Mouse (Mus musculus): ENCODE results near the gene Fabp7.

The Fabp7 gene

GRCm38 (mm10) chr10:57799486-57799885 is 14.8 kb downstream of the Fabp7 start:
- no peak for DNase-seq (ENCODE audit: low spot score in 2 of 2)

GRCm38 (mm10) chr10:57807754-57808153 is 23.1 kb downstream of the Fabp7 start:
- DNase-seq (ENCODE audit: low spot score in 2 of 2): no peak

GRCm38 (mm10) chr10:57812161-57812856 is 27.6 kb downstream of the Fabp7 start:
- DNase-seq (ENCODE audit: low spot score in 2 of 2): peak; percentile 58 to 70

DNA sequence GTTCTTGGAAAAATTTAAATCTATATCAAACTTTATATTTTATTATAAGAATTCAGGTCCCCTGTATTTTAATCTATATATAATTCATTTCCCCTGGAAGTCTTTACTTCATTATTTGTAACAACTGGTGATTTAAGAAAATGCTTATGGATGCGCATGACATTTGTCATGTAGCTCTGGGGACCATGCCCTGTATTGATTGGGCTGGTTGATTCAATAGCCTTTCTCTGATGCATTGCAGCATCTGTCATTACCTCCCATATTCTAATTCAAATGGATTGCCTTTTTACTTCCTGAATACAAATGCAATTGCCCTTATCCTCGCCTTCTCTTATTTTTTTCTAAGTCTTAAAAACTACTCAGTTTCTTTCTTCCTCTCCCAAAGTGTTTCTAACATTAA is 29.6 kb downstream of the Fabp7 start:
- no peak for DNase-seq (ENCODE audit: low spot score in 2 of 2)

DNA sequence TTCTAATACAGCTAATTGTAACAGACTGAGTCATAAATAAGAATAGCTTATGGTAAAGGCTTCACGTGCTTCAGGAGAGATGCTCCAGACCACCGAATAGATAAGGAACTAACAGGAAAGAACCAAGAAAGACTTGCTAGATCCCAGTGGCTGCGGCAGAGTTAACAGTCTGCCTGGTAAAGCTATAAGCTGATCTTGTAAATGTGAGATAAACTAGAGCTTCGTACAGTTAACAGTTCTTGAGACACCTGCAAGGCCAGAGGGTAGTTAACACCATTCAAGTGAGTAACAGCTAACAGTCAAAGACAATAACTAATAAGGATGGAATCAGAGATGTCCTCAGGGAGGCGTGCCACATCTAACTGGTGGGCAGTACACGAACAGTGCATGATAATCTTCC is 31.2 kb downstream of the Fabp7 start:
- no peak for DNase-seq (ENCODE audit: low spot score in 2 of 2)

DNA sequence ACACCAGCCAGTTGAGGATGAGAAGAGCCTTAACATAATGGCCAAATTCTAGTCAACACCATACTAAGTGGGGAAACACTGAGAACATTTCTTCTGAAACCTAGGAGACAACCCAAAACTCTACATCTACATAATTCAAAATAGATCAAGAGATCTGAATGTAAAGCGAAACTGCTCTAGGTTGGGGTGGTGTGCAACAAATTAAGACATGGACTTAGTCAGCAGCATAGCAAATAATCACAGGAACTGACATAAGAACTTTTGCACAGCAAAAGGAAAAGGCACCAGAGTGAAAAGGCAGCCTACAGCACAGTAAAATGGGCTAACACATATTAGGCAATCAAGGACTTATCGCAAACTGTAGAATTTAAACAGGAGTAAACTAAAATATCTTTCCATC is 34.5 kb downstream of the Fabp7 start:
- DNase-seq (ENCODE audit: low spot score in 2 of 2): no peak

- peak; percentile 35 to 37 for DNase-seq (ENCODE audit: low spot score in 2 of 2)
Measured at GRCm38 (mm10) chr10:57822473-57822872, 37.8 kb downstream of the Fabp7 start.

DNA sequence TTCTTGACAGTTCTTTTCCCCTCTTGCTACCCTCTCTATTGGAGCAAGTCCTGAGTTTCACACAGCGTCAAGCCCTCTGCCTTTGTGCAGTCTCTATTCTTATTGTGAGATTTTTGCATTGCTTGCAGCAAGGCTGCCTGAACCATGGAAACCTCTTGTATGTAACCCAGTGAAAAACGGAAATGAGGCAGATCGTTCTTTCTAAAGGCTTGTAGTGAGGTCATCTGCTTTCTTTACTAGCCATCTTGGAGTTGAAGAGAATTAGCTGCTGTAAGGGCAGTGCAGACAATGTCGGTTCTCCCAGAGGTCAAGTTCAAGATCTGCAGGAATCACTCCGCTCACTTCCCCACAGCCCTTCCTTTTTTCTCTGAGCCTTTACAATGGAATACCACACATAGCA is 44.0 kb downstream of the Fabp7 start:
- DNase-seq (ENCODE audit: low spot score in 2 of 2): no peak

DNA sequence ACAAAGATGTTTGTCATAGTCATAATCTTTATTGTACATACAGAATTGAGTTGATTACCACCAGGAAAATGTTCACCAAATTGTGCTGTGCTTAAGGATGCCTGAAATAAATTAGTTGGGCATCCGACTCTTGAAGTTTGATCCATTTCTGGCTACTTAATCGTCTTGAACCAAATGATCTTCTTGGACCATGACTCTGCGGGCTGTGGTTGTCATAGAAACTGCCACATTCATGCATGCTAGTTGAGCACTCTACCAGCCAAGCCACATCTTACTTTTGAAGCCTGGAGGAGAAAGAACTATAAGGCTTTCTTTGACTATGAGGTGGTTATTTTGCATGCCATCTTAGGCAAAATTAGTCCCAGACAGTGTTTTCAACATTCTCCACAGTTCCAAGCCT is 44.9 kb downstream of the Fabp7 start:
- peak in 1 of 2 experiments; percentile 13 for DNase-seq (ENCODE audit: low spot score in 2 of 2)

GRCm38 (mm10) chr10:57835094-57835493 is 50.4 kb downstream of the Fabp7 start:
- DNase-seq (ENCODE audit: low spot score in 2 of 2): no peak

DNA sequence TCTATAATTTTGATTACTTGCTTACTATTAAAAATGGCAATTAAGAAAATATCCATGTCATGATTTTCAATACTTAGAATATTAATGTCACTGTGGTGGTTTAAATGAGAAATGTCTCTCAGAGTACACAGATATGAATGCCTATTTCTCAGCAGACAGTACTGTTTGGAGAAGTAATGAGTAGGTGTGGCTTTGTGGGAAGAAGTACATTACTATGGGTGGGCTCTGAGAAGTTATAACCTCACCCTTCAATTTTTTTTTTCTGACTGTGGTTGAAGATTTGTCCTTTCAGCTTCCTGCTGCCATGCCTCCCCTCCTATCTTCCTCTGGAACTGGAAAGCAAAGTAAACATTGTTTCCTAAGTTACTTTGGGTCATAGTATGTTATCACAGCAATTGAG is 51.3 kb downstream of the Fabp7 start:
- DNase-seq (ENCODE audit: low spot score in 2 of 2): no peak
